Mouse (Mus musculus): ENCODE results near the gene Kdm4a. TPM values are rescaled to one million over a fixed set of nuclear protein-coding genes. Genes with fewer than 3 reads are reported as not detected.

Kdm4a gene
- polyA plus RNA-seq (2015; fragmentation: Nextera tagmentation; extraction: Ambion mirVana): 57.7 and 58.7 TPM in 2 replicates

- ATAC-seq: peak; percentile 100
- Histone ChIP-seq H3K4me1 (peaks cover 18% of the 10 kb centered on the region), H3K4me2 (peak within 1 kb of the TSS; percentile 70), H3K27me3 (no peaks in the 10 kb centered on the region), H3K27ac (peak within 1 kb of the TSS; percentile 94), H3K4me3 (peak within 1 kb of the TSS; percentile 69), H3K36me3 (ENCODE audit: poor library complexity, severe bottlenecking) (peaks cover 27% of the 10 kb centered on the region), H3K9ac (peak within 1 kb of the TSS; percentile 82), H3K9me3 (replicated peaks) (no peaks in the 10 kb centered on the region)
- under 1% methylated on average over 38 of the region's 38 CpGs for WGBS
These were observed at the start of gene Kdm4a for GRCm38 (mm10) chr4:118179467-118180300. TSS of gene Kdm4a (minus strand) at chr4:118180043.

GRCm38 (mm10) chr4:118229035-118229770 is 49.4 kb upstream of the Kdm4a start:
- WGBS: 71% methylated on average over 6 of the region's 6 CpGs
- Histone ChIP-seq H3K4me3 (no peak overlapping the region), H3K9ac (no peak overlapping the region), H3K4me1 (no peaks in the 10 kb centered on the region), H3K27me3 (no peaks in the 10 kb centered on the region), H3K4me2 (no peak overlapping the region), H3K27ac (no peak overlapping the region), H3K36me3 (ENCODE audit: poor library complexity, severe bottlenecking) (peaks cover 96% of the 10 kb centered on the region), H3K9me3 (replicated peaks) (no peaks in the 10 kb centered on the region)
- ATAC-seq: no peak

GRCm38 (mm10) chr4:118227398-118227797 is 47.6 kb upstream of the Kdm4a start:
- H3K9me3 ChIP-seq (replicated peaks): no peaks in the 10 kb centered on the region
- ATAC-seq: no peak
- H3K4me1 ChIP-seq: no peaks in the 10 kb centered on the region
- no peak overlapping the region for H3K9ac ChIP-seq
- no peak overlapping the region for H3K27ac ChIP-seq
- H3K36me3 ChIP-seq (ENCODE audit: poor library complexity, severe bottlenecking): peaks cover 100% of the 10 kb centered on the region
- H3K4me3 ChIP-seq: no peak overlapping the region
- H3K27me3 ChIP-seq: no peaks in the 10 kb centered on the region
- no peak overlapping the region for H3K4me2 ChIP-seq
- WGBS: 82% methylated on average over 12 of the region's 12 CpGs

GRCm38 (mm10) chr4:118221261-118221660 is 41.4 kb upstream of the Kdm4a start:
- Histone ChIP-seq H3K27me3 (no peaks in the 10 kb centered on the region), H3K36me3 (ENCODE audit: poor library complexity, severe bottlenecking) (peaks cover 100% of the 10 kb centered on the region), H3K4me3 (no peak overlapping the region), H3K4me2 (no peak overlapping the region), H3K27ac (no peak overlapping the region), H3K4me1 (no peaks in the 10 kb centered on the region), H3K9me3 (replicated peaks) (no peaks in the 10 kb centered on the region), H3K9ac (no peak overlapping the region)
- no peak for ATAC-seq
- WGBS: 89% methylated on average over 7 of the region's 7 CpGs

GRCm38 (mm10) chr4:118220756-118221155 is 40.9 kb upstream of the Kdm4a start:
- Histone ChIP-seq H3K36me3 (ENCODE audit: poor library complexity, severe bottlenecking) (peaks cover 100% of the 10 kb centered on the region), H3K9ac (no peak overlapping the region), H3K9me3 (replicated peaks) (no peaks in the 10 kb centered on the region), H3K27me3 (no peaks in the 10 kb centered on the region), H3K4me3 (no peak overlapping the region), H3K4me1 (no peaks in the 10 kb centered on the region), H3K4me2 (no peak overlapping the region), H3K27ac (no peak overlapping the region)
- WGBS: 93% methylated on average over 9 of the region's 9 CpGs
- no peak for ATAC-seq

- H3K27ac ChIP-seq: no peak overlapping the region
- no peak overlapping the region for H3K4me3 ChIP-seq
- H3K4me2 ChIP-seq: no peak overlapping the region
- no peaks in the 10 kb centered on the region for H3K9me3 ChIP-seq (replicated peaks)
- H3K27me3 ChIP-seq: no peaks in the 10 kb centered on the region
- H3K36me3 ChIP-seq (ENCODE audit: poor library complexity, severe bottlenecking): peaks cover 100% of the 10 kb centered on the region
- 85% methylated on average over 6 of the region's 6 CpGs for WGBS
- no peaks in the 10 kb centered on the region for H3K4me1 ChIP-seq
- no peak for ATAC-seq
- H3K9ac ChIP-seq: no peak overlapping the region
These were observed 39.6 kb upstream of the Kdm4a start for GRCm38 (mm10) chr4:118219487-118219886.

GRCm38 (mm10) chr4:118218521-118218920 is 38.7 kb upstream of the Kdm4a start:
- Histone ChIP-seq H3K9me3 (replicated peaks) (no peaks in the 10 kb centered on the region), H3K9ac (no peak overlapping the region), H3K27me3 (no peaks in the 10 kb centered on the region), H3K4me2 (no peak overlapping the region), H3K36me3 (ENCODE audit: poor library complexity, severe bottlenecking) (peaks cover 100% of the 10 kb centered on the region), H3K27ac (no peak overlapping the region), H3K4me1 (no peaks in the 10 kb centered on the region), H3K4me3 (no peak overlapping the region)
- 90% methylated on average over 5 of the region's 5 CpGs for WGBS
- no peak for ATAC-seq

- H3K9me3 ChIP-seq (replicated peaks): no peaks in the 10 kb centered on the region
- no peak overlapping the region for H3K4me3 ChIP-seq
- H3K9ac ChIP-seq: no peak overlapping the region
- no peak overlapping the region for H3K4me2 ChIP-seq
- peaks cover 100% of the 10 kb centered on the region for H3K36me3 ChIP-seq (ENCODE audit: poor library complexity, severe bottlenecking)
- no peak overlapping the region for H3K27ac ChIP-seq
- ATAC-seq: peak; percentile 63
- H3K4me1 ChIP-seq: no peaks in the 10 kb centered on the region
- 83% methylated on average over 17 of the region's 17 CpGs for WGBS
- no peaks in the 10 kb centered on the region for H3K27me3 ChIP-seq
These were observed 37.1 kb upstream of the Kdm4a start for GRCm38 (mm10) chr4:118216726-118217595.

GRCm38 (mm10) chr4:118214891-118215290 is 35.0 kb upstream of the Kdm4a start:
- Histone ChIP-seq H3K4me1 (no peaks in the 10 kb centered on the region), H3K4me2 (no peak overlapping the region), H3K9ac (no peak overlapping the region), H3K36me3 (ENCODE audit: poor library complexity, severe bottlenecking) (peaks cover 100% of the 10 kb centered on the region), H3K27me3 (no peaks in the 10 kb centered on the region), H3K4me3 (no peak overlapping the region), H3K9me3 (replicated peaks) (no peaks in the 10 kb centered on the region), H3K27ac (no peak overlapping the region)
- 85% methylated on average over 1 of the region's 1 CpGs for WGBS
- ATAC-seq: no peak

- Histone ChIP-seq H3K27me3 (no peaks in the 10 kb centered on the region), H3K4me3 (no peak overlapping the region), H3K9ac (no peak overlapping the region), H3K27ac (no peak overlapping the region), H3K9me3 (replicated peaks) (no peaks in the 10 kb centered on the region), H3K36me3 (ENCODE audit: poor library complexity, severe bottlenecking) (peaks cover 50% of the 10 kb centered on the region), H3K4me2 (no peak overlapping the region), H3K4me1 (0 out of 2 replicates have a peak, but pooled peaks cover 5% of the 10 kb centered on the region)
- ATAC-seq: no peak
- WGBS: 48% methylated on average over 8 of the region's 10 CpGs
These were observed 27.2 kb upstream of the Kdm4a start for GRCm38 (mm10) chr4:118206918-118207640.

GRCm38 (mm10) chr4:118205906-118206305 is 26.1 kb upstream of the Kdm4a start:
- Histone ChIP-seq H3K27ac (no peak overlapping the region), H3K4me3 (no peak overlapping the region), H3K36me3 (ENCODE audit: poor library complexity, severe bottlenecking) (peaks cover 39% of the 10 kb centered on the region), H3K9ac (no peak overlapping the region), H3K9me3 (replicated peaks) (no peaks in the 10 kb centered on the region), H3K27me3 (no peaks in the 10 kb centered on the region), H3K4me2 (no peak overlapping the region), H3K4me1 (0 out of 2 replicates have a peak, but pooled peaks cover 5% of the 10 kb centered on the region)
- WGBS: 93% methylated on average over 2 of the region's 2 CpGs
- ATAC-seq: no peak
